Mouse (Mus musculus) thymus, postnatal 10 days (tissue): Measurements from ENCODE around the gene Rnf121.
"Not testable (repeated sequence)": the region's sequence is repeated elsewhere in the genome, so short reads cannot be mapped to it uniquely, and the experiment has no call there.

Source experiments
- DNase-seq, 2 experiments: peaks; one replicate each; pipeline ENCODE4 v3.0.0; 2021; ENCODE audit warnings: low spot score in 2 of 2

Rnf121 gene

DNA sequence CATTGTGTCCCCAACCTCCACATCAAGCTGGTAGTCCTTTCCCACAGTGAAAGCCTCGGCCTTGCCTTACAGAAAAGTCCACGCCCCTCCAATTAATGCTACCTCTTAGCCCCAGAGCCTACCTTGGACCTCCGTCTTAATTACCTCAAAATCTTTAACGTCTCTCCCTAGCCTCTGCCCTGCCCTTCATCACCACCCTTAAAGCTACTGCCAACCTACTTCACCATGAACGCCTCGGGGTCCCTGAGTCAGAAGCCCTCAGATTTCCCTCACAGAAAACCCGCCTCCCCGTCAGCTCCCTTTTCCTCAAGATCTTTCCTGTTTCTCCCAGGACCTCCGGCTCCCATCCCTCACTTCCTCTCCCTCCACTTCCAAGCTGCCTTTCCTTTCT is 619 bp downstream of the Rnf121 start:
- peak in 1 of 2 experiments; percentile 11 for DNase-seq

- DNase-seq, result no peak
Measured at GRCm38 (mm10) chr7:102063891-102064290, 1.4 kb downstream of the Rnf121 start.

GRCm38 (mm10) chr7:102062203-102062602 is 3.1 kb downstream of the Rnf121 start:
- no peak for DNase-seq

DNA sequence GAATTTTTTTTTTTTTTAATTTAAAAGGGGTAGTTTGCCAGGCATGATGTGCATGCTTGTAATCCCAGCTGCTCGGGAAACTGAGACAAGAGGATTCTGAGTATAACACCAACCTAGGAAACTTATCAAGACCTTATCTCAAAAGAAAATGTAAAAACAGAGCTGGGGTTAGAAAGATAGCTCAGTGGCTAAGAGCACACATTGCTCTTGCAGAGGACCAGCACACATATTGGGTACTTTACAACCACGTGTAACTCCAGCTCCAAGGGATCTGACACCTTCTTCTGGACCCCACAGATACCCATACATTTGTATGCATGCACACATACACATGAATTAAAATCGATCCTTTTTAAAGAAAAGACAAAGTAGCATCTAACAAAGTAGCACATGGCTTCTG is 3.9 kb downstream of the Rnf121 start:
- no peak for DNase-seq

DNA sequence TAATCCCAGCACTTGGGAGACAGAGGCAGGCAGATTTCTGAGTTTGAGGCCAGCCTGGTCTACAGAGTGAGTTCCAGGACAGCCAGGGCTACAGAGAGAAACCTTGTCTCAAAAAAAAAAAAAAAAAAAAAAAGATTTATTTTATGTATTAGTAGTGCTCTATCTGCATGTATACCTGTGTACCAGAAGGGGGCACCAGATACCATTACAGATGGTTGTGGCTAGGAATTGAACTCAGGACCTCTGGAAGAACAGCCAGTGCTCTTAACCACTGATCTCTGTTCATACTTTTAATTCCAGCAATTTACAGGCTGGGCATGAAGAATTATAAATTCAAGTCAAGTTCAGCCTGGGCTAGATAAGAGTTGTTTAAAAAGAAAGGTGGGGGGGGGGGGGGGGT is 16.7 kb downstream of the Rnf121 start:
- DNase-seq, result peak in 1 of 2 experiments; percentile 18

DNA sequence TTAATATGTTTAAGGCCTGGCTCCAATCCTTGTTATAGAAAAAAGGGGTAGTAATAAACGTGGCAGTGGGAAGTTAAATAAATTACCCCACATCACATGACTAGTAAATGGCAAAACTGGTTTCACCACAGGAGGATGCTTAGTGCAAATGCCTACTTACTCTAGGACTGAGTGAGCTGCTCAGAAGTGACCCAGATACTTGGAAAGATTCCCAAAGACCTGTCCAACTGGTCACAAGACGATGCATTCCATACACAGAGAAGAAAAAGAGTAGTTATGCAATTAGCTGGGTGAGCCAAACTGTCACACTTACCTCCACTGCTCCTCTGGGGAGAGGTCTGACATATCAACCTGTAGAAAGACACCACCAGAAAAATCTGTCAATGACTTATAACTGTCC is 23.0 kb downstream of the Rnf121 start:
- no peak for DNase-seq

DNA sequence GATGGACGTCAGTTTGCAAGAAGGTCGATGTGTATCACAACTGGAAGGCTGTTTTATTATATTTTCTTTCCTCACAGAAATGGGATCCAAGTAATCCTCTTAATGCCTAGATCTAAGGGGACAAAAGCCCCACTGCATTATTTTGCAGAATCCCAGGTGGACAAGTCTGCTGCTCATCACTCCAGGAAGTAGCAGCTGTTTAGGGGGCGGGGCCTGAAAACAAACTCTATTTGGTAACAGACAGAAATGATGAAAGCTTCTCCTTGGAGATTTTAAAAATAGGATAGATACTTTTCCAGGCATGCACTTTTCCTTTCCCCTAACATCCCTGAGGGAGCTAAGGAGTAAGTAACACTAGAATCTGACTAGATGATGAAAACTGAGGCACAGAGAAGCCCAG is 28.0 kb downstream of the Rnf121 start:
- DNase-seq, result no peak

DNA sequence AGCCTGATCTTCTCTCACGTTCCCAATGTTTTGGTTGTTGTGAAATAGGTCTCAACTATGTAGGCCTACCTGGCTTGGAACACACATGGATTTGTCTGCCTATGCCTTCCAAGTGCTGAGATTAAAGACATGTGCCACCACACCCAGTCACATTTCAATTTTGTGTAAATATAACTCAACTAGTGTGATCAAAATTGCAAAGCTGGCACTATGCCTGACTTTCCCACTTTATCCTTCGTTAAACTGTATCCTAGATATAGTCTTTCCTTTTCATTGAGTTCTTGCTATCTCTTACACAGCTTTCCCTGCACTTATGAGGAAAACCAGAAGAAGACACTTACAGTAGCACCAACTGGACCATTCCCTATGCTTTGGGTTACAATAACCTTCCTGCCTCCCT is 29.7 kb downstream of the Rnf121 start:
- DNase-seq, result no peak

GRCm38 (mm10) chr7:102034904-102035303 is 30.4 kb downstream of the Rnf121 start:
- DNase-seq, result no peak

- no peak for DNase-seq
Measured at GRCm38 (mm10) chr7:102025187-102026119, 39.8 kb downstream of the Rnf121 start.

DNA sequence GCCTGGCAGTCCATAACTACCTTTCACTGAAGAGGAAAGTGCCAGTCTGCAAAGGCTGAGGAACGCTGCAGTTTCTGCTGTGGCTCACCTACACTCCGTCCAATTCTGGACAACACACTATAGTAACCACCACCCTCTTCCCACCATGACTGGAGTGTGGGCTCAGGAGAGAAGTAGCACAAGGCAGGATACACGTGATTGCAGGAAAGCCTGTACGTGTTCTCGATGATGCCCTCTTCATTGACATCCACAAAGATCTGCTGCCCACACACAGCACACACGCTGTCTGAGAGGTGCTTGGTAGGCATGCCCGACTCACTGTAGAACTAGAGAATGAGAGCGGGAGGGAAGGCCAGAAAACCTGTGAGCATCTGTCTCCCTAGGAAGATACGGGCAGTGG is 41.4 kb downstream of the Rnf121 start:
- no peak for DNase-seq

DNA sequence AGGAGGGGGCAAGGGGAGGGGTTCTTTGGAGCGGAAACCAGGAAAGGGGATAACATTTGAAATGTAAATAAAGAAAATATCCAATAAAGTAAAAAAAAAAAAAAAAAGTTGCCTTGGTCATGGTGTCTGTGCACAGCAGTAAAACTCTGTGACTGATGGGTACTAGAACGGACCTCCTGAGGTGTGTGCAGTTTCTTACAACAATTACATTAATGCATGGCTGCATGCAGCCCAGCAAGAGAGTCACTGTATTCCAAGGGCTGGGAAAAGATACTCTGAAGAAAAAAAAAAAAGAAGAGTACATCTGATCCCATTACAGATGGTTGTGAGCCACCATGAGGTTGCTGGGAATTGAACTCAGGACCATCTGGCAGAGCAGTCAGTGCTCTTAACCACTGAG is 44.3 kb downstream of the Rnf121 start:
- not testable (repeated sequence) for DNase-seq

DNA sequence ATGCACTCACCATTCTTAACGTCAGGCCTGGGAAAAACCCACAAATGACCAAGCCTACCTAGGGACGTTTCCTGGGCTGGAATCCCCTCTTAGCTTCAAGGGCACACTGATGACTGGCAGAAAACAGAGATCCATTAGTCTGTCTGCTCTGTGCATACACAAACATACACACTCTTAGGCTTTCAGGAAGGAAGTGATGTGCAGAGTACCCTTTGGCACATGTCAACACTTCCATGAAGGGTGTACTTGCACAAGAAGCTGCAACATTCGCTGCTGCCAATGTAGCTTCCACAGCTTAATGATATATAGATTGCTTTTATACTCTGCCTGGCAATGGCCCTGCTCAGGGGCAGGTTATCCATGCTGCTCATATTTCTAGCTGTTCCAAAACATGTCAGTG is 45.9 kb downstream of the Rnf121 start:
- no peak for DNase-seq

DNA sequence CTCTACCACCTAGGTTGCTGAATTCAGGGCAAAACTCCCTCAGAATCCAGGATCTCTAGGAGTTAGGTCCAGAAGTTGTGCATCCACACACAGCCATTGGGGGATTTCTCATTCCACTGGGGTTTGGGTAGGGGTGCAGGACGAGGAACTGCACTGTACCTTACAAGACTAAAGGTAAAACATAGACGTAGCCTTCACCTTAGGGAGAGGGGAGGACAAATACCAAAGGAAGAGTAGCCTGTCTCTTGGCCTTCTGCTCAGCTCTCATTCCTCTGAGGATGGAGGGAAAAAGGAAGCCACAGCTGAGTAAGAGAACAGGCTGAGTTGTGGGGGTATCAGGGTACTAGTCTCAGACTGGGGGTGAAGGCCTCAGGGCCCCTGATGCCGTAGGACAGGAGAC is 46.7 kb downstream of the Rnf121 start, which contains the start of gene Il18bp:
Gene Il18bp (minus strand): TSS at position 101 of the 400 bp plus-strand sequence.
- DNase-seq, result no peak

GRCm38 (mm10) chr7:102018034-102018433 is 47.2 kb downstream of the Rnf121 start:
- no peak for DNase-seq

DNA sequence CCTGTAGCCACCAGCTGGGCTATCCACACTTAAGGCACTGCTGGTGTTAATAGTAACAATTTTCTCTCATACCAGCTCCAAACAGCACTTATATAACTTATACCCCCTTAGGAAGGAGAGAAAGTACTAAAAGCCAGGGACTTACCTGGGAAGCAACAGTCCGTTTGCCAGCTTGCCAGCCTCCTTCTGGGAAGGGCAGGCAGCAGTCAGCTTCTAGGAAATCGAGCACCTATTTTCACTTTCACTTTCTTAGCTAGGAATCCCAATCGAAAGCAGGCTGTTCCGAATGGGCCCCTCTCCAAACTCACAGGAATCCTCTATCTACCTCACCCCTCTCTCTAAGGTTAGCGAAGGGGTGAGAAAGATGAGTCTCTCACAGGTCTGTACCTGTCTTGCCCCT is 47.8 kb downstream of the Rnf121 start:
- no peak for DNase-seq

- DNase-seq, result no peak
Measured at GRCm38 (mm10) chr7:102016936-102017335, 48.3 kb downstream of the Rnf121 start.

- DNase-seq, result no peak
Measured at GRCm38 (mm10) chr7:102014995-102015394, 50.3 kb downstream of the Rnf121 start.

DNA sequence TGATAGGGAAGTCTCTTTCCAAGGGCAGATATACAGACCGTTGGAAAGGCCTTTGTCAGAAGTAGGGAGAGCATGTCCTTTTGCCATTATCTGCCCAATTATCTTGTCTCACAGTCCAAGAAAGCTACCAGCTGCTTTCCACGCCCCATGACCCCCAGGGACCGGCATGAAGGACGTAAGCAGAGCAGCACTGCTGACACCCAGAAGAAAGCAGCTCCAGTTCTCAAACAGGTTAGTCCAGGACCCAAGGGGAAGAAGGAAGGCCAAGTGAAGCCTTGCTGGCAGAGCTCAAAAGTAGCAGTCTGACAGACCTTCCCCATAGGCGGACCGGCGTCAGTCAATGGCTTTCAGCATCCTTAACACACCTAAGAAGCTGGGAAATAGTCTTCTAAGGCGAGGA is 51.9 kb downstream of the Rnf121 start:
- no peak for DNase-seq

DNA sequence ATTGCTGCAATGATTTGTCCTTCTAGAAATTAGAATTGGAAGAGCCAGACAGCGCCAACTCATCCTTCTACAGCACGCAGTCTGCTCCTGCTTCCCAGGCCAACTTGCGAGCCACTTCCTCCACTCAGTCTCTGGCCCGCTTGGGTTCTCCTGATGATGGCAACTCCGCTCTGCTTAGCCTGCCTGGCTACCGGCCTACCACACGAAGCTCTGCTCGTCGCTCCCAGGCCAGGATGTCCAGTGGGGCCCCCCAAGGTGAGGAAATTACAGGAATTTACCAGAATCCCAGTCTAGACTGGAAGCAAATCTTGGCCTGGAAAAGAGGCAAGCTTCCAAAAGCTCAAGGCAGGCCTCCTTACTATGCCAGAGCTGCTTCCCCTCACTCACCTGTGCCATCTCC is 53.4 kb downstream of the Rnf121 start:
- DNase-seq, result no peak

DNA sequence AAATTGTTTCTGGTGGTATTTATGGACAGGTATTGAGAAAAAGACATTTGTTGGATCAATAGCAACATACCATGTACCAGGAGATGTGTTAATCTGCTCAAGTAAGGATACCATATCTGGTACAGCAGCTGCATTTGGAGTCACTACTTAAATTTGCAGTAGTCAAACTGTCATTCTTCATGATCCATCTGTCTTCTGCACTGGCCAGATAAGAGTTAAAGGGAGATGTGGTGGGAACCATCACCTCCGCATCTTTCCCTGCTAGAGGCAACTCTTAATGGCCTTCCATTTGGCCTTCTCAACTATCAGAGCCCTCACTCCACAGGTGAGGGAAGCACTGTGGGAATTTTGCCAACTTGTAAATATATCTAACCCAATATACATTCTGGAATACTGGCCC is 58.7 kb downstream of the Rnf121 start:
- no peak for DNase-seq

GRCm38 (mm10) chr7:102000921-102001630 is 64.2 kb downstream of the Rnf121 start:
- DNase-seq, result no peak

DNA sequence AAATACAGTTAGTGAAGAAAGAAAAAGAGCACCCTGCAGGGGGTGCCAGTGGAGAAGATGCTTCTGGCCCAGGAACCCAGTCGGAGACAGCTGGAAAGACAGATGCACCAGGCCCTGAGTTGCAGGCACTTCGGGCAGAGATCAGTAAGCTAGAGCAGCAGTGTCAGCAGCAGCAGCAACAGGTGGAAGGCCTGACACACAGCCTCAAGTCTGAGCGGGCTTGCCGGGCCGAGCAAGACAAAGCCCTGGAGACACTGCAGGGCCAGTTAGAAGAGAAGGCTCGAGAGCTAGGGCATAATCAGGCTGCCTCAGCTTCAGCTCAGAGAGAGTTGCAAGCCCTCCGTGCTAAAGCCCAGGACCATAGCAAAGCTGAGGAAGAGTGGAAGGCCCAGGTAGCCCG is 65.0 kb downstream of the Rnf121 start:
- DNase-seq, result no peak
